Mouse (Mus musculus) stomach, postnatal 0 days (tissue): Measurements from ENCODE around the gene Atp8a2.
A peak's percentile ranks its signal among the peaks of the same experiment; 100 is the strongest.

Source experiments
- CTCF ChIP-seq: IDR thresholded peaks from 2 replicates; pipeline ENCODE4 v1.5.1; 2016; ENCODE audit warnings: antibody characterized with exemption, low read depth, mild to moderate bottlenecking, moderate library complexity
- EP300 ChIP-seq: optimal IDR thresholded peaks from 2 replicates; pipeline ENCODE3; 2016; ENCODE audit warnings: antibody characterized with exemption

DNA sequence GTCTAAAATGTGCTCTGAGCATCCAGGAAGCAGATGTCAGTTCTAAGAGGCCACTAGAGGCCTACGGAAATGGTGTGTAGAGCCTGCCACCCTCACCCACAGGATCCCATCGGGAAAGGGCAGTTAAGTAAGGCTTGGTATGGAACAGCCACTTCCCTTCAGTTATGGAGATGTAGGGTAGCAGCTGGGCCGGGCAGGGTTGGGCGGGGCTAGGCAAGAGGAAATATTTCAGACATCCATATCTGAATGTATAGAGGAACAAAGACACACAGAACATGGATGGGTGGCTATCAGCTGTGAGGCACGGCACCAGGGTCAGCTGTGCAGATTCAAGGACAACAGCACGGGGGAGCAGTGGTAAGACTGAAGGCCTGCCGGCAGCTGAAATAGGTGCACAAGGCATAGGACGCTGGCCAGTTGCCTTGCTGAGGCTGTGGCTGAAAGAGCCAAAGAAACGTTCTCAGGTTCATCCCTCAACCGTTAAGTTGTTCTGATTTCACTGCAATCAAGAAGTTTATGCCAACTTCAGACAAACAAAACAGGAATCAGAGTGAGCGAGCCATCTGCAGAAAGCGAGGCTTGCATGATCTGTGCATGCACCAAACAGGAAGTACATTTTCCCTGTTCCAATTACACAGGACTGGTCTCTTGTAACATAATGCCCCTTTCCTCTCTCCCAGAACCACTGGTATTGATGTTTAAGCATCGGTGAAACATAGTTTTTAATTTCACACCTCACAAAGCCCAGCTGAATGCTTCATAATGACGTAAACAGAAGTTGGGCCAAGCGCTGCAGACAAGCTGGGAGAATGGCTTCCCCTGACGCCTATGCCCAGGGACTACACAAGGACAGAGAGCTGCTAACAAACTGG is 549.9 kb downstream of the Atp8a2 start:
- TF ChIP-seq EP300 (no peak), CTCF (peak; percentile 27)
